9 mouse cellular contexts compared by ENCODE assay signal in genomic region chr2:155945124-155945523, GRCm38 (mm10). TPM values are rescaled to one million over a fixed set of nuclear protein-coding genes. Genes with fewer than 3 reads are reported as not detected.
DNase-seq lines count a peak whose midpoint lies in the region; ATAC-seq lines count a peak whose summit lies in the region.
"Had no signal": no experiment of that assay in that cellular context is flagged by ENCODE, and none has a peak within 500 bp of the region (broad histone marks: within the 10 kb centered on the region; RNA-seq: fewer than 3 reads in every experiment).

Gene Gdf5 (minus strand): TSS chr2:155945367.

- H3K36me3 ChIP-seq in hindbrain, embryonic 13.5 days: no peaks in the 10 kb centered on the region
- no peaks in the 10 kb centered on the region for H3K36me3 ChIP-seq in midbrain, embryonic 16.5 days (ENCODE audit: control insufficient read depth, insufficient read depth, low read length)
- H3K36me3 ChIP-seq: liver, embryonic 13.5 days had no signal

- WGBS in hindbrain, embryonic 13.5 days: 52% methylated on average over 13 of the region's 13 CpGs
- 34% methylated on average over 13 of the region's 13 CpGs for WGBS in midbrain, embryonic 16.5 days

- no peaks in the 10 kb centered on the region for H3K9me3 ChIP-seq in hindbrain, embryonic 13.5 days
- H3K9me3 ChIP-seq in midbrain, embryonic 16.5 days (replicated peaks; ENCODE audit: control insufficient read depth, low read length, poor library complexity, severe bottlenecking): no peaks in the 10 kb centered on the region
- H3K9me3 ChIP-seq: liver, embryonic 13.5 days had no signal

- peak within 1 kb of the TSS; percentile 20; the same call in 1 of the 2 replicates for H3K9ac ChIP-seq in hindbrain, embryonic 13.5 days
- peak within 1 kb of the TSS; percentile 23; the same call in 1 of the 2 replicates for H3K9ac ChIP-seq in midbrain, embryonic 16.5 days (ENCODE audit: low read depth, low read length)
- H3K9ac ChIP-seq: liver, embryonic 13.5 days had no signal

- H3K4me2 ChIP-seq in hindbrain, embryonic 13.5 days: peak within 1 kb of the TSS; percentile 9; the same call in 1 of the 2 replicates
- H3K4me2 ChIP-seq in midbrain, embryonic 16.5 days (ENCODE audit: low read length): peak within 1 kb of the TSS; percentile 15

- H3K4me3 ChIP-seq in hindbrain, embryonic 13.5 days: no peak within 1 kb of the TSS; the same call in 1 of the 2 replicates
- no peak within 1 kb of the TSS for H3K4me3 ChIP-seq in midbrain, embryonic 16.5 days (ENCODE audit: low read depth, low read length)
- H3K4me3 ChIP-seq: liver, embryonic 13.5 days had no signal

- peaks cover 6% of the 10 kb centered on the region; the same call in 1 of the 2 replicates for H3K27me3 ChIP-seq in hindbrain, embryonic 13.5 days
- H3K27me3 ChIP-seq in midbrain, embryonic 16.5 days (ENCODE audit: control insufficient read depth, insufficient read depth, low read depth, low read length): no peaks in the 10 kb centered on the region

- peak; percentile 27 for DNase-seq in heart, postnatal 4 days
- DNase-seq in heart, adult 8-10 months (ENCODE audit: low spot score): no peak
- peak; percentile 71 for DNase-seq in adipocyte (ENCODE audit: low spot score)
- DNase-seq in urinary bladder, postnatal 10 days (ENCODE audit: low spot score): no peak
- no peak for DNase-seq in cerebellum, adult 9-11 months
- no peak for DNase-seq in cerebellum, adult 18-20 months
- DNase-seq: liver, embryonic 13.5 days had no signal

- ATAC-seq in hindbrain, embryonic 13.5 days (ENCODE audit: low FRiP score): no peak
- no peak for ATAC-seq in midbrain, embryonic 16.5 days

- H3K4me1 ChIP-seq in hindbrain, embryonic 13.5 days (replicated peaks): peaks cover 50% of the 10 kb centered on the region
- H3K4me1 ChIP-seq in midbrain, embryonic 16.5 days (ENCODE audit: control insufficient read depth, insufficient read depth, low read length): peaks cover 11% of the 10 kb centered on the region

- H3K27ac ChIP-seq in hindbrain, embryonic 13.5 days: peak within 1 kb of the TSS; percentile 40
- H3K27ac ChIP-seq in midbrain, embryonic 16.5 days (ENCODE audit: low read length): no peak within 1 kb of the TSS

RNA-seq across cellular contexts. Expression of gene Gdf5, which starts in this region (rescaled TPM):
- total RNA-seq in heart, postnatal 4 days (2021): under 1 TPM in 1 of 2 experiments, not detected in 1; 0.12 TPM
- not detected for total RNA-seq in heart, adult 8-10 months (2022)
- polyA plus RNA-seq in hindbrain, embryonic 13.5 days (2015; fragmentation: Nextera tagmentation; extraction: Ambion mirVana): 2.0 and 3.6 TPM in 2 replicates
- 0.95 and 1.8 TPM in 2 replicates for polyA plus RNA-seq in midbrain, embryonic 16.5 days (2015; fragmentation: Nextera tagmentation; extraction: Ambion mirVana)
- polyA plus RNA-seq: liver, embryonic 13.5 days had no signal

Comparison
In these comparisons a context has a peak if more than half of its experiments do, and no peak if none do; other contexts are left out.
1. Peak in DNase-seq in heart, postnatal 4 days; RNA of the gene not detected or under 1 TPM.